ENCODE assay signal across 17 mouse cellular contexts in genomic region chr1:44618751-44619150, GRCm38 (mm10).
"Had no signal": no experiment of that assay in that cellular context is flagged by ENCODE, and none has a peak within 500 bp of the region (broad histone marks: within the 10 kb centered on the region; RNA-seq: fewer than 3 reads in every experiment).

No protein-coding gene starts in this region.

- H3K4me2 ChIP-seq: liver, embryonic 13.5 days; lung, embryonic 15.5 days; midbrain, embryonic 12.5 days; neural tube, embryonic 13.5 days had no signal

- H3K36me3 ChIP-seq: liver, embryonic 13.5 days; lung, embryonic 15.5 days; midbrain, embryonic 12.5 days; neural tube, embryonic 13.5 days had no signal

- H3K4me3 ChIP-seq: left cerebral cortex, adult 2 months; liver, embryonic 13.5 days; lung, embryonic 15.5 days; megakaryocyte, embryonic 14.5 days; midbrain, embryonic 12.5 days; neural tube, embryonic 13.5 days had no signal

- H3K27ac ChIP-seq: left cerebral cortex, adult 2 months; liver, embryonic 13.5 days; lung, embryonic 15.5 days; macrophage; midbrain, embryonic 12.5 days; neural tube, embryonic 13.5 days had no signal

- H3K4me1 ChIP-seq: liver, embryonic 13.5 days; lung, embryonic 15.5 days; megakaryocyte, embryonic 14.5 days; midbrain, embryonic 12.5 days; neural tube, embryonic 13.5 days had no signal

- DNase-seq: kidney, adult 11 months; kidney, adult 9 months; kidney, postnatal 14 days; liver; liver, embryonic 13.5 days; liver, postnatal 0 days; lung, postnatal 14 days; right cerebral cortex, adult 18-20 months; right cerebral cortex, postnatal 25 days; thymus, postnatal 36 days had no signal

- H3K9me3 ChIP-seq: liver, embryonic 13.5 days; lung, embryonic 15.5 days; megakaryocyte, embryonic 14.5 days; midbrain, embryonic 12.5 days; neural tube, embryonic 13.5 days had no signal

- ATAC-seq: liver, postnatal 0 days; midbrain, embryonic 16.5 days had no signal

- H3K27me3 ChIP-seq: liver, embryonic 13.5 days; lung, embryonic 15.5 days; megakaryocyte, embryonic 14.5 days; midbrain, embryonic 12.5 days; neural tube, embryonic 13.5 days had no signal

- H3K9ac ChIP-seq: liver, embryonic 13.5 days; liver, postnatal 0 days; lung, embryonic 15.5 days; midbrain, embryonic 12.5 days; neural tube, embryonic 13.5 days had no signal
